Mouse (Mus musculus) left cerebral cortex, adult 9 months (tissue): Measurements from ENCODE around the gene Galt.
"Not testable (repeated sequence)": the region's sequence is repeated elsewhere in the genome, so short reads cannot be mapped to it uniquely, and the experiment has no call there.

Experiments used
- DNase-seq, 2 experiments: peaks; one replicate each; pipeline ENCODE4 v3.0.0; 2022; ENCODE audit warnings: low spot score in 2 of 2

The Galt gene

GRCm38 (mm10) chr4:41775840-41776239, 20.8 kb downstream of the Galt start:
- DNase-seq: not testable (repeated sequence)

DNA sequence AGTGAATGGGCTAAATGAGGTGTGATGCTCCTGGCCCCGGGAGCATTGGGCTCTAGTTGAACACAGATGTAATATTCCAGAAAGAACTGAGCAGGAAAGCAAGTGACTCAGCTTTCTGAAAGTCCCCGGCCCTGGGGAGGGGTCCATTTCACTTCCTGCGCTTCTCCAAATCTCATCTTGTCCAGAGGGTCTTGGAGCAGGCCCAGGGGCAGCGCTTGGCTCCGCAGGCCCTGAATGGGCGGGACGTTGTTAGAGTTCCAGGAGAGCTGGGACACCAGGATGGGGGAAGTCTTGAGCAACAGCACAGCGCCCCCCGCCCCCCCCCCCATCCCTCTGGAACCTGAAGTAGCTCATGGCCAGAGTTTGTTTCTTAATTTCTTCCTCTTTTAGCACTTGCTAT, 26.2 kb downstream of the Galt start:
- DNase-seq: not testable (repeated sequence)

DNA sequence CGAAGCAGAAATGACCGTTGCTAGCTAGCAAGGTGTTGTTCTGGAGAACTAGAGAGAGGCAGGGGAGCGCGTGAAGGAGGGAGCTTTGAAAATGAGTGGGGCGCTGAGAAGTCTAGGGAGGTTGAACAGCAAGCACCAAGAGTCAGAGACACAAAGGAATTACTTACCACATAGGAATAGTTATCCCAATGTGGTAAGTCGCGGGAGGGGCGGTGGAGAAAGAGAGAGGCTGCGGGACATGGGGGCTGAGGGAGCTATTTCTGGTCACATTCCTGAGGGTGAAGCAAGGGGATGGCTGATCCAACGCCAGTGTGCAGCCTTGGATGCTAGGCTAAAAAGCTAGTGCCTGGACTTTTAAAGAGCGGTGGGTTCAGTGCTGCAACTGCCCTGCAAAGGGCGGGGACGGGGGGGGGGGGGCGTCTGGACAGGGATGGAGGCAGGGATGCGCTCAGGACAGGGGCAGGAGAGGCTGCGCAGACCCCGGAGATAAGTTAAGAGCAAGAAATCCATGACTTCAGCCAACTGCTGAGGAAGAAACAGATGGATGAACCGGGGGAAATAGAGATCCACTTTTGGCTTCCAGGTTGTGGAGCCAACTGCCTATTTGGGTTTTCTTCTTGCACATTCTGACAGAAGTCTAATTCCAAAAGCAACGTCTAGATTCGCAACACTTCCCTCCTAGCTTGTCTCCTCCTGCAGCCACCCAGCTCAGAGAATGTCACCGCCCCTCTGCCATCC, 26.9 kb downstream of the Galt start:
- DNase-seq: not testable (repeated sequence)

DNA sequence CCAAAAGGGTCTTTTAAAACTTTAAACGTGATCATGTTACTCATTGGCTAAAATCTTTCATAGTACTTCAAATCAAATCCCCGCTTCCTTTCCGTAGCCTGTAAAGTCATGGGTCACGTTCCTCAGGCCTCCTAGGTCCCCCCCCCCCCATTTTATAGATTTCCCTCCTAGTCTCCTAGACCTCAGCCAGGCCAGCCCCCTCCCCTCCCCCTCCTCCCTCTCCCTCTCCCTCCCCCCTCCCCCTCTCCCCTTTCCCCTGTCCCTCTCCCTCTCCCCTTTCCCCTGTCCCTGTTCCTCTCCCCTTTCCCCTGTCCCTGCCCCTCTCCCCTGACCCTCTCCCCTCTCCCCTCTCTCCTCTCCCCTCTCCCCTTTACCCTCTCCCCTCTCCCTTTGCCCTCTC, 27.7 kb downstream of the Galt start:
- not testable (repeated sequence) for DNase-seq

DNA sequence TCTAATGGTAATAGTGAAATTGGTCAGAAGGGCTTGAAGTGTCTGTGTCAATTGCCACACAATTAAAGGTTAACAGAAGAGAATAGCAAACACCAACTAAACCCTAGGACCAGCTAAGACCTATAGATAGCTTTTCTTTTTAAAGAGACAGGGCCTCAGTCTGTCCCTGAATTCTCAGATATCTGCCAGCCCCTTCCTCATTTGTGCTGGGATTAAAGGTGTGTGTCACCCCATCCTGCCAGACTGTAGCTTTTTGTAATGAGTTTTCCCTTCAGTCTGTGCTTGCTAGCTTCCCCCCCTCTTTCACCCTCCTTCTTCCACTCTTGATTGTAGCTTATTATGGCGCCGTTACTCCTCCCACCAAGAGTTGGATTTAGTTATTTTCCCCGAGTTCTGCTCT, 28.2 kb downstream of the Galt start:
- DNase-seq: not testable (repeated sequence)
